ENCODE assay signal across 9 mouse cellular contexts in the genomic region with DNA sequence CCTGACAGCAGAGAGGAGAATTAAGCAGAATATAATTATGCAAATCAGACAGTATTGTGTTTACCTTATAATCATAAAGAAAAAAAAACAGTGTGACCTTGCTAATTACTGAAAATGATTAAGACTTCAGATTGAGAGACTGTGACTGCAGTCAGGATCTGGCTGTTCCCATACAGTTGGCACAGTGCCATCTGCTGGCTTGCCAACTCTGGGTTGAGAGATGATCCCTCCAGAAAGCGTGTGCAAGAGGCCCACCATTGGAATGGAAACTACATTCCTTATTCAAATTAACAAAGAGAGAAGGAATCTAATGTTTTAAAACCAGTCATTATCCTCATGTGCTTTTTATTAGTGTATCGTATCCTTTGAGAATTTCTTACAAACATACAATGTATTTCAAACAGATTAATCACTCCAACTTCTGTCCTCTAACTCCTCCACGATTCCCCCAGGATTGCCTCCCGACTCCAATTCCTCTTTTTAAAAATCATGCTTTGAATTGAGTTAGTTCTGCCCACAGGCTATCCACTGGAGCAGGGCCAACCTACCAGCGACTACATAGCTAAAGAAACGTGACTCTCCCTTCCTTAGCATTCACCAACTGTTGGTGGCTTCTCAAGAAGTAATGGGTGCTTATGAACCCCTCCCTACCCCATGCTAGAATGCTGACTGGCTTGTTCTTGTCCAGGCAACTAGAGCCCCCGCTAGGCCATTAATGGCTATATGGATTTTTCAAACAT.
DNase-seq lines count a peak whose midpoint lies in the region; ATAC-seq lines count a peak whose summit lies in the region.
"Had no signal": no experiment of that assay in that cellular context is flagged by ENCODE, and none has a peak within 500 bp of the region (broad histone marks: within the 10 kb centered on the region; RNA-seq: fewer than 3 reads in every experiment).

No protein-coding gene starts in this region.

- H3K4me1 ChIP-seq in heart, embryonic 11.5 days (ENCODE audit: control insufficient read depth, insufficient read depth, low read length), result no peaks in the 10 kb centered on the region
- H3K4me1 ChIP-seq: neural tube, embryonic 13.5 days had no signal

- H3K9ac ChIP-seq in heart, embryonic 11.5 days (ENCODE audit: low read depth, low read length), result no peak overlapping the region
- H3K9ac ChIP-seq: neural tube, embryonic 13.5 days had no signal

- ATAC-seq in heart, embryonic 11.5 days (replicated peaks; ENCODE audit: insufficient number of reproducible peaks, low FRiP score, low TSS enrichment), result no peak
- no peak for ATAC-seq in erythroid progenitor cell, adult 5-6 weeks (replicated peaks; ENCODE audit: low FRiP score, poor library complexity, severe bottlenecking)
- no peak for ATAC-seq in CD4-positive, CD25-positive, alpha-beta regulatory T cell, adult 4 months

- H3K4me3 ChIP-seq in heart, embryonic 11.5 days (ENCODE audit: low read depth, low read length), result no peak overlapping the region
- H3K4me3 ChIP-seq: erythroblast, embryonic 14.5 days; neural tube, embryonic 13.5 days had no signal

- peak; percentile 5 to 36 for DNase-seq in heart, postnatal 14 days
- DNase-seq in urinary bladder, postnatal 14 days (ENCODE audit: low spot score), result peak; percentile 29
- no peak for DNase-seq in urinary bladder, adult 2 months (ENCODE audit: low spot score)
- peak; percentile 33 to 52 for DNase-seq in layer of hippocampus, postnatal 10 days (ENCODE audit: low spot score in 2 of 2)

- no peak overlapping the region for H3K4me2 ChIP-seq in heart, embryonic 11.5 days
- H3K4me2 ChIP-seq: neural tube, embryonic 13.5 days had no signal

- no peaks in the 10 kb centered on the region for H3K9me3 ChIP-seq in heart, embryonic 11.5 days (replicated peaks; ENCODE audit: control insufficient read depth, low read length)
- H3K9me3 ChIP-seq: neural tube, embryonic 13.5 days had no signal

- no peak overlapping the region for H3K27ac ChIP-seq in heart, embryonic 11.5 days (ENCODE audit: low read depth, low read length)
- H3K27ac ChIP-seq: neural tube, embryonic 13.5 days had no signal

- no peaks in the 10 kb centered on the region for H3K27me3 ChIP-seq in heart, embryonic 11.5 days (ENCODE audit: control insufficient read depth, insufficient read depth, low read length)
- H3K27me3 ChIP-seq: neural tube, embryonic 13.5 days had no signal

- H3K36me3 ChIP-seq in heart, embryonic 11.5 days (ENCODE audit: control insufficient read depth, insufficient read depth, low read length), result no peaks in the 10 kb centered on the region
- H3K36me3 ChIP-seq: neural tube, embryonic 13.5 days had no signal

- WGBS in heart, embryonic 11.5 days (ENCODE audit: insufficient replicate concordance), result 76% methylated on average over 7 of the region's 7 CpGs

- intact Hi-C loops in heart, postnatal 14 days (cut with DNase I), result no loop called here
